Mouse (Mus musculus) small intestine, adult 2 months (tissue): Measurements from ENCODE around the gene Morc2b. TPM values are rescaled to one million over a fixed set of nuclear protein-coding genes. Genes with fewer than 3 reads are reported as not detected.

Experiments used
- H3K27ac ChIP-seq: fragments of 200-500 bp; 2 replicates; pipeline ENCODE4 v1.5.1; 2012; ENCODE audit warnings: low read depth, low read length, control low read depth, inconsistent platforms; ENCODE audit not compliant: insufficient read depth
- H3K27me3 ChIP-seq: fragments of 200-500 bp; 2 replicates; pipeline ENCODE4 v1.6.1; 2012; ENCODE audit warnings: mild to moderate bottlenecking, moderate library complexity, low read length, inconsistent platforms; ENCODE audit not compliant: control insufficient read depth, insufficient read depth
- H3K36me3 ChIP-seq: fragments of 200-500 bp; 2 replicates; pipeline ENCODE4 v1.6.1; 2012; ENCODE audit warnings: mild to moderate bottlenecking, low read length, control low read depth, inconsistent platforms; ENCODE audit not compliant: control insufficient read depth, insufficient read depth
- H3K4me1 ChIP-seq: fragments of 200-500 bp; 2 replicates; pipeline ENCODE4 v1.6.1; 2012; ENCODE audit warnings: low read length, inconsistent platforms, mixed read lengths; ENCODE audit not compliant: control insufficient read depth, insufficient read depth, insufficient read length
- H3K4me3 ChIP-seq: fragments of 200-500 bp; 2 replicates; pipeline ENCODE4 v1.5.1; 2012; ENCODE audit warnings: low read depth, mild to moderate bottlenecking, control low read depth, inconsistent platforms, low read length, moderate library complexity
- CTCF ChIP-seq: fragments of 200-500 bp; IDR thresholded peaks from 2 replicates; pipeline ENCODE4 v1.5.1; 2012; ENCODE audit warnings: low read depth, mild to moderate bottlenecking, control low read depth, inconsistent platforms, low read length, moderate library complexity, mixed read lengths; ENCODE audit not compliant: insufficient replicate concordance, insufficient read length; ENCODE audit errors: extremely low read depth
- POLR2A ChIP-seq: fragments of 200-500 bp; IDR thresholded peaks from 2 replicates; pipeline ENCODE4 v1.6.1; 2012; ENCODE audit warnings: low read depth, mild to moderate bottlenecking, control low read depth, inconsistent platforms, low read length, moderate library complexity
- WGBS: fragments of 180-500 bp; shearing (Covaris S2); methylation state at CpG from one replicate; pipeline ENCODE4 v1.1.7; 2018; 5-methylcytosine and 5-hydroxymethylcytosine counted together
- polyA plus RNA-seq: library from polyadenylated mRNA; depleted of rRNA; stranded (reverse); fragments of >200 nt; gene quantifications from 2 replicates; pipeline ENCODE4 v1.2.3, GENCODE M21; 2012; rRNA removed

The Morc2b gene
- polyA plus RNA-seq, 1 experiment, result not detected

DNA sequence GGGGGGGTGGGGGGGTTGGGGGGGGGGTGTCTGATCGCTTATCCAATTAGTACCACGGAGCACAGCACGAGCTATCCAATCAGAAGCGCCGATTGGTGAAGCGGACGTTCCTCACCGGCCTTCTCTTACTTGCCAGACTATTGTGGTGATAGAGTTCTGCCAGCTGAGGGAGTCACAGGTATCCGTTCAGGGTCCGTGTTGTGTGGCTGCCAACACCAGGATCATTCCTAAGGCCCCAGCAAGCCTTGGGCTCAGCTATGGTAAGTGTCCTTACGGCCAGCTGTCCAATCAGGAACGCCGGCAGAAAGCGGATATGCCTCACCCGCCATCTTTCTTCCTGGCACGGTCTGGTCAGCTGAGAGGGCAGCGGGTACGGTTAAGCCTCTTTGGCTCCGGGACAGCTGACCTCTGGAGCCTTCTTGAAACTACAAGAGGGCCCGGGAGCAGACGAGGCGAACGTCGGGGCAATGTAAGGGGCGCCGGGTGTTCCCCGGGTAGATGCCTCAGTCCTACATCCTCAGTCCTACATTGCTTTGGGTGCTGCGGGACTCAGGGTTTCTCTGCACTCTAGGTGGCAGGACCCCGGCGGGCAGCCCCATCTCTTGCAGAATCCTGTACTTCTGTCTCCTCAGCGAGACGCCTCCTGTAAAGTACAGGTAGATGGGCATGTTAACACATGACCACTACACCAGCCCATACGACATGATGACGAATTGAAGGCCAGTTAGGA is 50.1 kb downstream of the Morc2b start, which contains the start of gene Zfp563:
TSS of gene Zfp563 (plus strand) at position 91 of the 730 bp plus-strand sequence.
- H3K36me3 ChIP-seq, result no peaks in the 10 kb centered on the region
- H3K27me3 ChIP-seq, result no peaks in the 10 kb centered on the region
- H3K4me1 ChIP-seq, result peaks cover 2% of the 10 kb centered on the region; the same call in 1 of the 2 replicates
- peak within 1 kb of the TSS; percentile 64 for H3K4me3 ChIP-seq
- H3K27ac ChIP-seq, result peak within 1 kb of the TSS; percentile 58
- 4% methylated on average over 34 of the region's 34 CpGs for WGBS
- TF ChIP-seq CTCF (no peak), POLR2A (no peak)

DNA sequence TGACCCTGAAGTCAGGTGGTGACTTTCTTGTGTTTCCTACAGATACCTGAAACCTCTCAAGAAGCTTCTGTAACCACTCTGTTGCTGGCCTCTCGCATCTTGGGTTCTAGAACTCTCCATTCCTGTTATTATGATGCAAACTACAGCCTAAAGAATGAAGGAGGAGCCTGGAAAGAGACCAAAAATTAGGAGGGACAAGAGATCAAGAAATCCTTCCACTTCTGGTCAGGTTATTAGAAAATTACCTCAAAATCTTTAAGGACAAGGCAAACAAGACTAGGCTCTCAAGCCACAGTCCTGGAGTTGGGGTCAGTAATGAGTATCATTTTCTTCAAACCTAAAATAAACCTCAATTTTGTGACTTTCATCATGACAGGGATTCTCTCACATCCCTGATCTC is 71.5 kb downstream of the Morc2b start, which contains the start of gene 4921501E09Rik:
TSS of gene 4921501E09Rik (minus strand) at position 101 of the 400 bp plus-strand sequence.
- H3K4me1 ChIP-seq, result no peaks in the 10 kb centered on the region
- no peak within 1 kb of the TSS for H3K4me3 ChIP-seq
- no peak for TF ChIP-seq CTCF
- TF ChIP-seq POLR2A, result no peak
- H3K36me3 ChIP-seq, result no peaks in the 10 kb centered on the region
- H3K27me3 ChIP-seq, result no peaks in the 10 kb centered on the region
- WGBS, result 44% methylated on average over 1 of the region's 1 CpGs
- H3K27ac ChIP-seq, result no peak within 1 kb of the TSS

Other genes with a start within 250 kb of the Morc2b start
- 0.09 and 0.30 TPM in 2 replicates for gene Zfp870, start 248.0 kb downstream of the Morc2b start, polyA plus RNA-seq
- 364 and 1,373 TPM in 2 replicates for gene Cyp4f14, start 222.3 kb downstream of the Morc2b start, polyA plus RNA-seq
- gene Cyp4f13, start 192.3 kb downstream of the Morc2b start, polyA plus RNA-seq, result 45.0 and 112 TPM in 2 replicates
- 0.18 and 0.25 TPM in 2 replicates for gene Zfp472, start 173.9 kb downstream of the Morc2b start, polyA plus RNA-seq
- gene Zfp952, start 146.6 kb downstream of the Morc2b start, polyA plus RNA-seq, result 0.65 and 0.79 TPM in 2 replicates
- gene Zfp763, start 106.3 kb downstream of the Morc2b start, polyA plus RNA-seq, result 0.05 and 0.09 TPM in 2 replicates
- gene 4921501E09Rik, start 71.6 kb downstream of the Morc2b start, polyA plus RNA-seq, result not detected in 2 replicates
- 0.35 and 0.51 TPM in 2 replicates for gene Zfp563, start 50.4 kb downstream of the Morc2b start, polyA plus RNA-seq
- not detected in 2 replicates for gene Olfr55, start 28.8 kb upstream of the Morc2b start, polyA plus RNA-seq
- gene Olfr239, start 51.6 kb upstream of the Morc2b start, polyA plus RNA-seq, result not detected in 2 replicates
- gene Olfr1564, start 82.0 kb upstream of the Morc2b start, polyA plus RNA-seq, result 0.03 and 0.37 TPM in 2 replicates
- gene Zfp955a, start 115.5 kb upstream of the Morc2b start, polyA plus RNA-seq, result 0.10 and 0.25 TPM in 2 replicates
- gene Olfr63, start 125.0 kb upstream of the Morc2b start, polyA plus RNA-seq, result not detected in 2 replicates
- 0.20 and 0.42 TPM in 2 replicates for gene Zfp955b, start 149.9 kb upstream of the Morc2b start, polyA plus RNA-seq
- gene Zfp81, start 219.2 kb upstream of the Morc2b start, polyA plus RNA-seq, result 0.08 and 0.29 TPM in 2 replicates